8 mouse cellular contexts compared by ENCODE assay signal in genomic region chr8:50915259-50915875, GRCm38 (mm10).
DNase-seq lines count a peak whose midpoint lies in the region; ATAC-seq and TF ChIP-seq lines count a peak whose summit lies in the region.

No protein-coding gene starts in this region.

- H3K9me3 ChIP-seq in heart, embryonic 16.5 days (replicated peaks; ENCODE audit: control insufficient read depth, low read length), result no peaks in the 10 kb centered on the region
- H3K9me3 ChIP-seq in neural tube, embryonic 11.5 days (ENCODE audit: control insufficient read depth, low read length), result no peaks in the 10 kb centered on the region

- H3K36me3 ChIP-seq in heart, embryonic 16.5 days (ENCODE audit: control insufficient read depth, insufficient read depth), result no peaks in the 10 kb centered on the region
- H3K36me3 ChIP-seq in neural tube, embryonic 11.5 days (ENCODE audit: control insufficient read depth, insufficient read depth, low read length), result no peaks in the 10 kb centered on the region

- WGBS in heart, embryonic 16.5 days, result under 1% methylated on average over 22 of the region's 22 CpGs
- WGBS in cerebellum, adult 2 months, result under 1% methylated on average over 22 of the region's 22 CpGs
- WGBS in neural tube, embryonic 11.5 days, result under 1% methylated on average over 22 of the region's 22 CpGs

- peak overlapping the region; percentile 57 for H3K4me3 ChIP-seq in heart, embryonic 16.5 days (ENCODE audit: low read length)
- peak overlapping the region; percentile 62 for H3K4me3 ChIP-seq in cerebellum, adult 2 months (replicated peaks; ENCODE audit: insufficient read depth, low read depth, low read length)
- peak overlapping the region; percentile 59 for H3K4me3 ChIP-seq in neural tube, embryonic 11.5 days (ENCODE audit: low read depth, low read length)

- H3K4me1 ChIP-seq in heart, embryonic 16.5 days (ENCODE audit: control insufficient read depth, insufficient read depth, low read length), result no peaks in the 10 kb centered on the region; the same call in 1 of the 2 replicates
- no peaks in the 10 kb centered on the region for H3K4me1 ChIP-seq in cerebellum, adult 2 months (ENCODE audit: control insufficient read depth, insufficient read depth, low read length)
- H3K4me1 ChIP-seq in neural tube, embryonic 11.5 days (ENCODE audit: control insufficient read depth, insufficient read depth, low read length), result 0 out of 2 replicates have a peak, but pooled peaks cover 3% of the 10 kb centered on the region

- no peak for ATAC-seq in heart, embryonic 16.5 days (replicated peaks; ENCODE audit: extremely low read depth, insufficient read depth, low FRiP score)
- peak; percentile 21; the same call in 1 of the 2 replicates for ATAC-seq in neural tube, embryonic 11.5 days (ENCODE audit: insufficient read depth, low FRiP score, low TSS enrichment)
- ATAC-seq in inflammation-experienced regulatory T-cells, adult 6 months, result no peak

- H3K27me3 ChIP-seq in heart, embryonic 16.5 days (ENCODE audit: control insufficient read depth, insufficient read depth, low read length), result peaks cover 13% of the 10 kb centered on the region
- no peaks in the 10 kb centered on the region for H3K27me3 ChIP-seq in cerebellum, adult 2 months (ENCODE audit: control insufficient read depth, insufficient read depth, low read length)
- H3K27me3 ChIP-seq in neural tube, embryonic 11.5 days (ENCODE audit: control insufficient read depth, insufficient read depth, low read length), result peaks cover 2% of the 10 kb centered on the region; the same call in 1 of the 2 replicates

- peak overlapping the region; percentile 10; the same call in 1 of the 2 replicates for H3K9ac ChIP-seq in heart, embryonic 16.5 days (ENCODE audit: low read length)
- H3K9ac ChIP-seq in neural tube, embryonic 11.5 days (ENCODE audit: low read length), result peak overlapping the region; percentile 45

- no peak for DNase-seq in heart, adult 11 months
- peak in 1 of 2 experiments; percentile 35 for DNase-seq in cerebellum, adult 2 months
- peak; percentile 49 for DNase-seq in forelimb bud, embryonic 11.5 days (ENCODE audit: low read depth, low spot score)
- DNase-seq in left cerebral cortex, postnatal 14 days (ENCODE audit: low spot score in 2 of 2), result peak; percentile 5 to 34
- DNase-seq in neural tube, embryonic 11.5 days (ENCODE audit: low spot score), result peak; percentile 62
- DNase-seq in kidney, postnatal 14 days, result no peak

- intact Hi-C loops in left cerebral cortex, postnatal 14 days (cut with DNase I), result loop anchor here (10.0 kb wide), 1 partner anchor 621 kb away; no protein-coding TSS in a partner anchor

- TF ChIP-seq CTCF in cerebellum, adult 2 months (IDR thresholded peaks at IDR 0.05; ENCODE audit: borderline replicate concordance, insufficient read depth, low read depth, low read length), result no peak

- H3K27ac ChIP-seq in heart, embryonic 16.5 days (ENCODE audit: low read length), result no peak overlapping the region
- no peak overlapping the region for H3K27ac ChIP-seq in cerebellum, adult 2 months (ENCODE audit: insufficient read depth, low read length)
- H3K27ac ChIP-seq in neural tube, embryonic 11.5 days (ENCODE audit: low read depth, low read length), result no peak overlapping the region

- no peak for TF ChIP-seq POLR2A in cerebellum, adult 2 months (IDR thresholded peaks at IDR 0.05; ENCODE audit: borderline replicate concordance, insufficient read depth, low read length)

- H3K4me2 ChIP-seq in heart, embryonic 16.5 days (ENCODE audit: low read depth, low read length), result peak overlapping the region; percentile 91
- peak overlapping the region; percentile 88 for H3K4me2 ChIP-seq in neural tube, embryonic 11.5 days (ENCODE audit: low read depth)

Comparison
In these comparisons a context has a peak if more than half of its experiments do, and no peak if none do; other contexts are left out.
1. DNase-seq: peak in forelimb bud, embryonic 11.5 days (single experiment), left cerebral cortex, postnatal 14 days (2 of 2) and neural tube, embryonic 11.5 days (single experiment); none in heart, adult 11 months (single experiment) and kidney, postnatal 14 days (single experiment).
2. Peak in every context shown above with its lines, with median percentiles within 50 percentile points of each other: H3K4me3 ChIP-seq.